Mouse (Mus musculus) ES-Bruce4 (cell line): ENCODE data around the gene Pdik1l.
"Not testable (repeated sequence)": the region's sequence is repeated elsewhere in the genome, so short reads cannot be mapped to it uniquely, and the experiment has no call there.

Source experiments
- CTCF ChIP-seq: IDR thresholded peaks from one replicate; pipeline ENCODE4 v1.8.1; 2011; ENCODE audit warnings: low read depth, low read length
- POLR2A ChIP-seq: IDR thresholded peaks from one replicate; pipeline ENCODE4 v1.8.1; 2011; ENCODE audit warnings: low read length; ENCODE audit not compliant: insufficient read depth

GRCm38 (mm10) chr4:134269622-134270021 lies 18.1 kb downstream of the Pdik1l start:
- TF ChIP-seq POLR2A, CTCF: not testable (repeated sequence)
